Mouse (Mus musculus) heart, postnatal 14 days (tissue): Measurements from ENCODE around the gene Cldnd1. TPM values are rescaled to one million over a fixed set of nuclear protein-coding genes. Genes with fewer than 3 reads are reported as not detected.

Source experiments
- DNase-seq, 2 experiments: peaks; one replicate each; pipeline ENCODE4 v3.0.0; 2021 to 2022
- intact Hi-C: fragments of 180-260 bp; cut with DNase I; formaldehyde crosslinking; loops from one replicate; pipeline ENCODE4 v1.15.1; 2025
- long read RNA-seq, 2 experiments: library from polyadenylated mRNA; stranded (forward); transcript quantifications; one replicate each; pipeline ENCODE4 v2.0.0; 2021
- total RNA-seq, 2 experiments: library from RNA; stranded (reverse); gene quantifications; 2 replicates each; pipeline ENCODE4 v1.2.3; 2021

Gene Cldnd1
- 10 to 100 TPM; 56.3 to 61.4 TPM for total RNA-seq
- long read RNA-seq, experiment 1, transcript Cldnd1-201 (5 exons, 2,147 nt) = major isoform, 151 of 165 reads
- long read RNA-seq, experiment 1, partial matches to known transcripts = 6 of 165 reads
- long read RNA-seq, experiment 1, other reads (novel, unspliced or antisense) = 3 of 165 reads
- long read RNA-seq, experiment 2, transcript Cldnd1-204 (6 exons, 1,540 nt) = minor isoform, 5 of 110 reads
- long read RNA-seq, experiment 2, transcript Cldnd1-201 (5 exons, 2,147 nt) = major isoform, 89 of 110 reads
- long read RNA-seq, experiment 2, partial matches to known transcripts = 6 of 110 reads
- long read RNA-seq, experiment 2, other reads (novel, unspliced or antisense) = 9 of 110 reads

DNA sequence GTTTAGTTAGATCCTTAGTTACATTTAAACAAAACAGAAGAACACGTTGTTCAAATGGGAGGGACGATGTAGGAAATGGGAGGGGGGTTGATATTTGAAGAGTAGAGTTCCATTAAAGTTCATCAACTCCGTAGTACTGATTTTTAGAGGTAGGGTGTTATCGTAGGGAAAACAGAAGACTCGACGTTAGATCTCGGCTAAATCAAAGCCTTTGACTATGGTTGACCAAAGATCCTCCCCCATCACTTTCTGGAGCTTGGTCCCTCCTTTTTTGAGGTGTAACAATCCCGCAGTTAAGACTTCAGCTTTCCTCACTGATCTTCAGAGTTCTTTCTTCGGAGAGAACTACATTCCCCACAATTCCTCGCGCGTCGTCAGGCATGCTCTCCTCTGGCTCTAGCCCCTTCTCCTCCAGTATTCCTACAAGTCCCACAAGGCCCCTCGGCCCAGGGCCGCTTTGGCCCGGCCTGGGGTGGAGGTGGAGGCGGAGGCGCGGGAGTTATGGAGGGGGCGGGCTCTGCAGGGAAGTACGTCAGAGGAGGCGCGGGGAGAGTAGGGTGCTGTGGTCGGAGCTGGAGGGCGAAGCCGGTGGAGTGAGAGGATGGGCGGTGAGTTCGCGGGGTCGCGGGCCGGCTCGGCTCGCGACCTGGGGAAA lies at the start of gene Cldnd1:
TSS of gene Cldnd1 (plus strand) at position 434 of the 655 bp plus-strand sequence.
- intact Hi-C loops = loop anchor here (2.0 to 5.0 kb wide), 2 partner anchors 57 to 275 kb away; partner anchors contain the start of gene Cpox
- DNase-seq = peak; percentile 95

DNA sequence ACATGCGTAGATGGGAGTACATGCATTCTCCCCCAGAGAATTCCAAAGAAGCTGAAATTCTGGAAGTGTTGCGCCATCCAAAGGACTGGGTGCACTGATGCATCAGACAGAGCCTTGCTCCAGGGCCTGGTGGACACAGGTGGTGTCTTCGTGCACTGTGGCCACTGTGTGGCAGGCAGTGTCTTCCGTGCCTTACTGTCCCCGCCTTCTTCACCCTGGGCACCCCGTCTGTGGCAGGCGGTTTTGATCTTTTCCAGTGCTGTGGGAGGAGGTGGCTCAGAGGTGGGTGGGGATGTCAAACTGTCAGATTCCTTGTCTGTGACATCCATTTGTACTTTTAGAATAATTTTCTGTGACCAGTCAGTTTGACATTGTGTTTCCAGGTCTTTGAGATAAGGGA lies 49.0 kb upstream of the Cldnd1 start:
- intact Hi-C loops = no loop called here

GRCm38 (mm10) chr16:58682046-58682445 lies 45.7 kb upstream of the Cldnd1 start:
- intact Hi-C loops = loop anchor here (5.0 kb wide), 1 partner anchor 70 kb away; no protein-coding TSS in a partner anchor
- no peak for DNase-seq

More for the DNA sequence above, 49.0 kb upstream of the Cldnd1 start:
- no peak for DNase-seq

GRCm38 (mm10) chr16:58682870-58683269 lies 44.8 kb upstream of the Cldnd1 start:
- no peak for DNase-seq
- intact Hi-C loops = loop anchor here (5.0 kb wide), 1 partner anchor 69 kb away; no protein-coding TSS in a partner anchor

DNA sequence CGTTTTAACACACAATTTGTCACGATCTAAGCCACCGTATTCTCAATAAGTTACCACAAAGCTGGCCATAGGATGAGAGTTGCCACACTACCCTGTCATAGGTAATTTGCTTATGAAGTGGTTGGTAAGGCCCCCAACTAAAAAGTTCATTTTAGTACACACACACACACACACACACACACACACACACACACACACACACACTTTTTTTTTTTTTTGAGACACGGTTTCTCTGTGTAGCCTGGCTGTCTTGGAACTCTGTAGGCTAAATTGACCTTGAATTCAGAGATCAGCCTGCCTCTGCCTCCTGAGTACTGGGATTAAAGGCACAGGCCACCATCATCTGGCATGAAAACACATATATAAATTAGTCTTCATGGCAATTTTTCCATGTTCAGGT lies 43.8 kb upstream of the Cldnd1 start:
- intact Hi-C loops = loop anchor here (5.0 kb wide), 1 partner anchor 68 kb away; no protein-coding TSS in a partner anchor
- DNase-seq = no peak

DNA sequence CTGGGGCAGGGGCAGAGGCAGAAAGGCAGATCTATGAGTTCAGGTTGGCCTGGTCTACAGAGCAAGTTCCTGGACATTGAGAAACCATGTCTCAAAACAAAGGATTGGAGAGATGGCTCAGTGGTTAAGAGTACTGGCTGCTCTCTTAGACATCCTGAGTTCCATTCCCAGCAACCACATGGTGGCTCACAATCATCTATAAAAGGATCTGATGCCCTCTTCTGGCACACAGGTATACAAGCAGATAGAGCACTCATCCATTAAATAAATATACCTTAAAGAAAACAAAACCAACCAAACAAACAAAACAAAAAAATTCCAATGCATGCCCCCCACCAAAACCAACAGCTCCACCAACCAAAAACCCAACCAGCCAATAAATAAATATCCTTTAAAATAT lies 43.2 kb upstream of the Cldnd1 start:
- intact Hi-C loops = loop anchor here (5.0 kb wide), 1 partner anchor 68 kb away; no protein-coding TSS in a partner anchor
- DNase-seq = no peak

GRCm38 (mm10) chr16:58685548-58686537 lies 41.9 kb upstream of the Cldnd1 start:
- intact Hi-C loops = no loop called here
- peak; percentile 10 to 21 for DNase-seq

DNA sequence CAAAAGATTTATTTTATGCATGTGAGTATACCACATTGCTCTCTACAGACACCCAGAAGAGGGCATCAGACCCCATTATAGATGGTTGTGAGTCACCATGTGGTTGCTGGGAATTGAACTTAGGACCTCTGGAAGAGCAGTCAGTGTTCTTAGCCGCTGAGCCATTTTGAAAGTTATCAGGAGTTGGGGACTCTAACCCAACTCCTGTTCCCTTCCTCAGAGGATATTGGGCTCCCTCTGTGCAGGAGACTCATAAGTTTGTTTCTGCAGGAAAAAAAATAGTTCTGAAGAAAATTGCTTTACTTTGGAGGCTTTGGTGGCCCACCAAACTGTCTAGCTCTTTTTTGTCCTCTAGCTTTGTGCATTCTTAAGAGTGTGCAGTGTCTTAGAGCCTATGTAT lies 39.2 kb upstream of the Cldnd1 start:
- intact Hi-C loops = no loop called here
- DNase-seq = no peak

- no peak for DNase-seq
- intact Hi-C loops = no loop called here
These were observed 38.0 kb upstream of the Cldnd1 start for GRCm38 (mm10) chr16:58689555-58690169.

- intact Hi-C loops = no loop called here
- no peak for DNase-seq
These were observed 37.4 kb upstream of the Cldnd1 start for GRCm38 (mm10) chr16:58690322-58690732.

- intact Hi-C loops = no loop called here
- DNase-seq = no peak
These were observed 33.6 kb upstream of the Cldnd1 start for GRCm38 (mm10) chr16:58694091-58694490.

DNA sequence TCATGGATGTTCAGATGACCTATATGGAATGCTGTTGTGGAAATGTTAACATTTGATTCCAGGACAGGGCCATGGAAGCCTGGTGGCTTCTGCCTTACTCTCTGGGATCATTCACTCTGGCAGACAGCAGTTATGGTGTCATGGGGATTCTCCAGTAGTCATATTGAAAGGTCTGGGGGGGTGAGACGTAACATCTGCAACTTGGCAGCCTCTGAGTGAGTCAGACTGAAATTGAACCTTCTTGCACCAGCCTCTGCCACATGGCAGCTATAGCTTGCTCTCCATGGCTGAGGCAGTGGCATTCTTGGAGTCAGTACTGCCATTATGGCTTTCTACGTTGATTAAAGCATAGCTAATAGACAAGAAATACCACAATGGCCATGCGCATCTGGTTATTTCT lies 30.9 kb upstream of the Cldnd1 start:
- DNase-seq = no peak
- intact Hi-C loops = no loop called here

DNA sequence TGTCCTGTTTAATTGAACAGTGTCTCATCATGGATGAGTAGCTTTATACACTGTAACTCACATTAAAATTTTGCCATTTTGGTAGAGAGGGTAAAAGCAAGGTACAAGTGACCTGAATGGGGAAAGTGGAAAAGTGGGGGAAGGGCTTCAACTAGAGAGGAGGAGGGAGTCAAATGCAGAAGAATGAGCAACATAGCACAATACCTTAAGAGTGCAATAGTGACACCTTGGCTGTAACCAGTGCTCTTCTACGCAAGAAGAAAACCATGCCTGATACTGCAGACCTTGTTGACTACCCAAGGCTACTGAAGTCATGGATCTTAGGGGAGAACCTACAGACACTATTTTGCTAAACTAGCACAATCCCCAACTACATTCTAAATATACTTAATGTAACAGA lies 30.4 kb upstream of the Cldnd1 start:
- intact Hi-C loops = no loop called here
- no peak for DNase-seq

- intact Hi-C loops = no loop called here
These were observed 27.5 kb upstream of the Cldnd1 start for GRCm38 (mm10) chr16:58700174-58700573.

GRCm38 (mm10) chr16:58700816-58701424 lies 26.8 kb upstream of the Cldnd1 start:
- no peak for DNase-seq
- intact Hi-C loops = no loop called here

More at GRCm38 (mm10) chr16:58700174-58700573, 27.5 kb upstream of the Cldnd1 start:
- DNase-seq = no peak

DNA sequence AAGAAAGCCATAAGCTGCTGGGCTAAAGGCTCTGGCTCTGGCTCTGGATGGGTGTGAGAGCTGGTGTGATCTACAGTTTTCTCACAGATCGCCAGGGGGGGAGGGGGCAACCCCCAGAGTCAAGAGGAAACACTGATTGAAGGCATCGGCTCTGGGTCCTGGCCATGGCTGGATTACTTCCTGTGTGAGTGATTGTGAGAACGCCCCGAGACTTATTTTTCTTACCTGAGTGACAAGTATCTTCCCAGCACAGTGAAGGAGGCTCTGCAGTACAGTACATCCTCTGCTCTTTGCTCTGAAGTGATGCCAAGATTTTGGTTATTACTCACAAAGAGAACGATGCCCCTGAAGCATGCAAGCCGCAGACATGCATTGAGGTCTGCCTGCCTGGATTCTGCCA lies 25.9 kb upstream of the Cldnd1 start:
- intact Hi-C loops = no loop called here
- no peak for DNase-seq

- DNase-seq = no peak
- intact Hi-C loops = no loop called here
These were observed 25.3 kb upstream of the Cldnd1 start for GRCm38 (mm10) chr16:58702329-58702932.

- intact Hi-C loops = no loop called here
- peak in 1 of 2 experiments; percentile 19 for DNase-seq
These were observed 24.2 kb upstream of the Cldnd1 start for GRCm38 (mm10) chr16:58703382-58704124.
